Mouse (Mus musculus) midbrain, postnatal 0 days (tissue): Measurements from ENCODE around the gene Colgalt1. TPM values are rescaled to one million over a fixed set of nuclear protein-coding genes. Genes with fewer than 3 reads are reported as not detected.

Experiments used
- ATAC-seq: fragments of 200-750 bp; cut with Nextera tagmentation; 2 replicates; pipeline ENCODE4 v1.8.0; 2017; ENCODE audit warnings: moderate number of reproducible peaks, mild to moderate bottlenecking, moderate TSS enrichment, moderate library complexity; ENCODE audit not compliant: low FRiP score
- DNase-seq: peaks from one replicate; pipeline ENCODE4 v3.0.0-alpha.2; 2015; ENCODE audit warnings: low spot score
- H3K27ac ChIP-seq: fragments of 300-500 bp; sonication (generic); 2 replicates; pipeline ENCODE4 v1.5.1; 2014; ENCODE audit warnings: low read depth, mild to moderate bottlenecking, low read length, mixed read lengths
- H3K27me3 ChIP-seq: fragments of 300-500 bp; sonication (generic); 2 replicates; pipeline ENCODE4 v1.6.1; 2014; ENCODE audit warnings: low read length, control low read depth, mixed read lengths; ENCODE audit not compliant: insufficient read depth
- H3K36me3 ChIP-seq: fragments of 300-500 bp; sonication (generic); 2 replicates; pipeline ENCODE4 v1.6.1; 2014; ENCODE audit warnings: low read length, control low read depth, mixed read lengths; ENCODE audit not compliant: insufficient read depth
- H3K4me1 ChIP-seq: fragments of 300-500 bp; sonication (generic); 2 replicates; pipeline ENCODE4 v1.6.1; 2014; ENCODE audit warnings: mild to moderate bottlenecking, control low read depth, antibody characterized with exemption, low read length, mixed read lengths; ENCODE audit not compliant: insufficient read depth
- H3K4me2 ChIP-seq: fragments of 300-500 bp; sonication (generic); 2 replicates; pipeline ENCODE4 v1.6.1; 2014; ENCODE audit warnings: low read depth, mild to moderate bottlenecking, low read length, mixed read lengths; ENCODE audit not compliant: poor library complexity, severe bottlenecking
- H3K4me3 ChIP-seq: fragments of 300-500 bp; sonication (generic); 2 replicates; pipeline ENCODE4 v1.5.1; 2014; ENCODE audit warnings: low read depth, mild to moderate bottlenecking, low read length, moderate library complexity
- H3K9ac ChIP-seq: fragments of 300-500 bp; sonication (generic); replicated peaks from 2 replicates; pipeline ENCODE4 v1.6.1; 2014; ENCODE audit warnings: mild to moderate bottlenecking, low read length, moderate library complexity, mixed read lengths; ENCODE audit not compliant: poor library complexity, severe bottlenecking
- H3K9me3 ChIP-seq: fragments of 300-500 bp; sonication (generic); 2 replicates; pipeline ENCODE4 v1.6.1; 2016; ENCODE audit warnings: low read length, control low read depth
- CTCF ChIP-seq: IDR thresholded peaks from 2 replicates; pipeline ENCODE4 v1.5.1; 2016; ENCODE audit warnings: antibody characterized with exemption, mild to moderate bottlenecking
- WGBS: fragments of 180-500 bp; shearing (Covaris S2); extraction: QIAGEN DNeasy Blood & Tissue Kit; methylation state at CpG from one replicate; pipeline ENCODE4 v1.1.7; 2014; 5-methylcytosine and 5-hydroxymethylcytosine counted together
- microRNA-seq: library from miRNA; unstranded; fragments of <30 nt; microRNA quantifications from one replicate; pipeline ENCODE4, GENCODE M21; 2016; ENCODE audit warnings: borderline number of aligned reads
- polyA plus RNA-seq: library from polyadenylated mRNA; unstranded; fragments of >200 nt; fragmentation: Nextera tagmentation; extraction: Ambion mirVana; gene quantifications from 2 replicates; pipeline ENCODE4 v1.2.1, GENCODE M21; 2015
- total RNA-seq: library from RNA; depleted of rRNA; stranded (reverse); fragments of >200 nt; gene quantifications from 2 replicates; pipeline ENCODE4 v1.2.3, GENCODE M21; 2014; rRNA removed

Gene Colgalt1
- total and polyA plus RNA-seq, 2 experiments from 2014 or later, result 62.8 to 106 TPM

DNA sequence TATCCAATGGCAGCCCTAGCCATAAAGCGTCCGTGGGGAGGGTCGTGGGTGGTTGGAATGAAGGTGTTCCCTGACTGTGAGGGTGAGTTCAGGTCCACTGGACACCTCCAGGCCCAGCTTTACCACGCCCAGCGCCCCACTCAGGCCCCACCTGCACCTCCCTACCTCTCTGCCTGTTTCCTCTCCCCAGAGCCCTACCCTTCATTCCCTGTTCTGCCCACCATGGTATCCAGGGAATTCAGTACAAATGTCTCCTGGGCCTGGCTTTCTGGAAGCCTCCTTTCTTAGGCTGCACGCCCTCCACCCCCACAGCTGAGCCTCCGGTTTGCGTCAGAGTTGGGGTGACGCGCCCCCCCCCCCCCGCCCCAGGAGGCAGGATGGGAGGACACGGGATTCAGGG, 59.4 kb downstream of the Colgalt1 start:
- TF ChIP-seq CTCF, result no peak
- H3K4me3 ChIP-seq, result peak overlapping the region; percentile 73
- H3K27me3 ChIP-seq, result no peaks in the 10 kb centered on the region
- H3K27ac ChIP-seq, result peak overlapping the region; percentile 75
- DNase-seq (no peak), ATAC-seq (peak; percentile 11)
- peak overlapping the region; percentile 79 for H3K9ac ChIP-seq
- H3K4me1 ChIP-seq, result peaks cover 17% of the 10 kb centered on the region; the same call in 1 of the 2 replicates
- H3K9me3 ChIP-seq, result no peaks in the 10 kb centered on the region
- peak overlapping the region; percentile 67 for H3K4me2 ChIP-seq
- 5% methylated on average over 12 of the region's 12 CpGs for WGBS
- H3K36me3 ChIP-seq, result no peaks in the 10 kb centered on the region

DNA sequence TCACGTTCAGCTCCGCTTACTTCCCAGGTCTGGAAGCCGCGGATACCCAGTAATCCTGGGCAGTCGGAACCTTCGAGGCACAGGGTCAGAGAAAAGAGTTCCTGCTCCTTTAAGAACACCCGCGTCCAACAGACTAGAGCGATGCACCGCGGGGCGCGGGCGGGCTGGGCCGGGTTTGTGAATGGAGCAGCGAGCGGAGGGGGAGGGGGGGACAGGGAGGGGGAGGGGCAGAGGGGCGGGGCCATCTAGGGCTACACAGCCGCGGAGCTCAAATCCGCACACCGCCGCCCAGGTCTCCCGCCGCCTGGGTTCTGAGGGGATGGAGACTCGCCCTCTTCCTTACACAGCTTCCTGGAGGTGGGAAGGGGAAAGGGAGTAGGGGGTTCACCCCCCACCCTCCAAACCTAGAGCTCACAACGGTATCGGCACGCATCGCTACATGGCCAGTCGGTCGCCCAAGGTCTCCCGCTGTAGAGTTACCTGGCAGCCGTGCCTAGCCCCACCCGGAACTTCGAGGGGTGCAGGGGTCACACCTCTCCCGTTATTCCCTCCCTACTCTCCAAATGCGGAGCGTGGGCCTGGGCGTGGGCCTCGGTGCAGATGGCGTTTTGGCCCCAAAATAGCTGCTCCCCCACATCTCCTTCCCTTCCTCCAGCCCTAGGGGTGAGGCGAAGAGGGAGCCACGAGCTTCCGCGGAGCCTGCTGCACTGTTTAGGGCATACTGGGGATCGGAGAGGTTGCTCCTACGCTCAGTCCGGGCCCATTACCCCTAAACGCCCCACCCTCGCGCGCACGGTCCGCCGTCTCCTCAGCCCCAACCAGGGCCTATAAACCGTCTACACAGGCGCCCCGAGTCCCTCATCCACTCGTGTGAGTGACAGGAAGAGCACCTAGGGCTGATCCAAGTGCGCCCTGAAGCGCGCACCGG, 60.1 kb downstream of the Colgalt1 start:
- 1% methylated on average over 54 of the region's 64 CpGs for WGBS
- Histone ChIP-seq H3K4me2 (peak overlapping the region; percentile 67), H3K27me3 (no peaks in the 10 kb centered on the region), H3K4me1 (peaks cover 17% of the 10 kb centered on the region; the same call in 1 of the 2 replicates), H3K9ac (peak overlapping the region; percentile 79), H3K4me3 (peak overlapping the region; percentile 73), H3K27ac (peak overlapping the region; percentile 75), H3K9me3 (no peaks in the 10 kb centered on the region), H3K36me3 (no peaks in the 10 kb centered on the region)
- peak; percentile 67 for ATAC-seq
- no peak for TF ChIP-seq CTCF
- peak; percentile 92 for DNase-seq

DNA sequence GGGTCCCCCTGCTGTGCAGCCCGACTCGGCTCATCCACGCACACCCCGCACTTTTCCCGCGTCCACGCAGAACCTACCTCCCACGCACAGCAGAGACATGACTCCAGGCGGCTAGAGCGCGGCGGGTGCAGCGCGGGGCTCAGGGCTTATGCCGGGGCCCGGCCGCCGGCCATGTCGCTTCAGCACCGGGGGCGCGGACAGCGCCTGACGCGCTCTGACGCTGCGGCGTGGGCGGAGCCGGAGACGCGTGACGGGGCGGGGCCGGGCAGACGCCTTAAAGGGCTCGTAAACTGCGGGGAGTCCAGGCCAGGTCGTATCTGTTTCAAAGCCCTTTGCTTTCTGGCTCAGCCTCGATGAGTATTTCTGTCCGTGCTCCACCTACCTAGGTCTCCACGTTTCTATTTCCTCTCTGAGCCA, 60.8 kb downstream of the Colgalt1 start, which contains the start of gene Unc13a:
Gene Unc13a (minus strand): TSS at position 209 of the 417 bp plus-strand sequence.
- DNase-seq, result peak; percentile 94
- H3K9me3 ChIP-seq, result no peaks in the 10 kb centered on the region
- H3K27me3 ChIP-seq, result no peaks in the 10 kb centered on the region
- ATAC-seq, result peak; percentile 76
- H3K36me3 ChIP-seq, result no peaks in the 10 kb centered on the region
- peaks cover 17% of the 10 kb centered on the region; the same call in 1 of the 2 replicates for H3K4me1 ChIP-seq
- H3K4me2 ChIP-seq, result peak within 1 kb of the TSS; percentile 67
- H3K27ac ChIP-seq, result peak within 1 kb of the TSS; percentile 75
- TF ChIP-seq CTCF, result no peak
- H3K9ac ChIP-seq, result peak within 1 kb of the TSS; percentile 79
- under 1% methylated on average over 42 of the region's 42 CpGs for WGBS
- H3K4me3 ChIP-seq, result peak within 1 kb of the TSS; percentile 73

DNA sequence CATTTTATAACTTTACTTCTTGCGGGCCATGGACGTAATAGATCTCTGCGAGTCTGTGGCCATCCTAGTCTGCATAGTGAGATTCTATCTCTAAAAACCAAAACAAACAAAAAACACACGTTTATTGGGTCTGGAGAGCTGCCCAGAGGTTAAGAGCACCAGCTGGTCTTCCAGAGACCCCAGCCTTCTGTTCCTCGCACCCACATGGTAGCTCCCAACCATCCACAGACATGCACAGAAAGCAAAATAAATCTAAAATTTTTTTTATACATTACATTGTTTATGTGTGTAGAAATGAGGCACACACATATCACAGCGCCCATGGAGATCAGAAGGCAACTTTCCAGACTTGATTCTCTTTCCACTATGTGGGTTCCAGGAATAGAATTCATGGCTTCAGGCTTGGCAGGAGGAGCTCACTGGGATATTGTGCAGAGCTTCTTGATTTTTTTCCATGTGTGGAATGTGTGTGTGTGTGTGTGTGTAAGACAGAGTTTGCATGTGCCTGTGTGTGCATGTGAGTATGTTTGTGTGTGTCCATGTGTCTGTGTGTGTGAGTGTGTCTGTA, 61.5 kb downstream of the Colgalt1 start:
- Histone ChIP-seq H3K9me3 (no peaks in the 10 kb centered on the region), H3K4me1 (peaks cover 13% of the 10 kb centered on the region; the same call in 1 of the 2 replicates), H3K4me2 (peak overlapping the region; percentile 67), H3K9ac (peak overlapping the region; percentile 79; the same call in 1 of the 2 replicates), H3K36me3 (no peaks in the 10 kb centered on the region), H3K27me3 (no peaks in the 10 kb centered on the region), H3K27ac (peak overlapping the region; percentile 75; the same call in 1 of the 2 replicates), H3K4me3 (peak overlapping the region; percentile 73)
- ATAC-seq (no peak), DNase-seq (no peak)
- no peak for TF ChIP-seq CTCF
- WGBS, result 62% methylated on average over 6 of the region's 6 CpGs

DNA sequence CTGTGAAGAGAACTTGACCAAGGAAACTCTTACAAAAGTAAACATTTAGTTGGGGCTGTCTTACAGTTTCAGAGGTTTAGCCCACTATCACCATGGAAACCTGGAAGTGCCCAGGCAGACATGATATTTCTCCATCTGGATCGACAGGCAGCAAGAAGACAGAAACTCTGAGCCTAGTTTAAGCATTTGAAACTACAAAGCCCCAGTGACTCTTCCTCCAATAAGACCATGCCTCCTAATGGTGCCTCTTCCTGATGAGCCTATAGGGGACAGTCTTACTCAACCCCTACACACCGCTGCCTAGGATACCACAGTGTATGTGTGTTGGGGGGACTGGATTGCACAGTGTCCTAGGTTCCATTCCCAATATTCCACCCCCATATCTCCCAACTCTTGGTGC, 63.3 kb downstream of the Colgalt1 start:
- no peak overlapping the region for H3K27ac ChIP-seq
- ATAC-seq (no peak), DNase-seq (no peak)
- no peaks in the 10 kb centered on the region for H3K9me3 ChIP-seq
- H3K27me3 ChIP-seq, result peaks cover 17% of the 10 kb centered on the region
- H3K4me1 ChIP-seq, result peaks cover 2% of the 10 kb centered on the region; the same call in 1 of the 2 replicates
- TF ChIP-seq CTCF, result no peak
- H3K9ac ChIP-seq, result no peak overlapping the region
- H3K4me3 ChIP-seq, result no peak overlapping the region
- no peaks in the 10 kb centered on the region for H3K36me3 ChIP-seq
- 68% methylated on average over 2 of the region's 2 CpGs for WGBS
- H3K4me2 ChIP-seq, result no peak overlapping the region

Small RNA genes lying within 50 kb of the gene (microRNA-seq; reads per million reads assigned to microRNA genes)
- 3.0 reads per million for gene Mir6769b

Other genes starting within 250 kb of the Colgalt1 start
- 131 and 140 TPM in 2 replicates for gene Use1, start 244.2 kb upstream of the Colgalt1 start, total RNA-seq
- 132 and 136 TPM in 2 replicates for gene Use1, start 244.2 kb upstream of the Colgalt1 start, polyA plus RNA-seq
- 9.4 and 10.5 TPM in 2 replicates for gene Ocel1, start 239.7 kb upstream of the Colgalt1 start, total RNA-seq
- gene Ocel1, start 239.7 kb upstream of the Colgalt1 start, polyA plus RNA-seq, result 5.4 and 5.5 TPM in 2 replicates
- gene Nr2f6, start 229.0 kb upstream of the Colgalt1 start, total RNA-seq, result 95.6 and 106 TPM in 2 replicates
- gene Nr2f6, start 229.0 kb upstream of the Colgalt1 start, polyA plus RNA-seq, result 31.1 and 32.9 TPM in 2 replicates
- gene Ushbp1, start 215.2 kb upstream of the Colgalt1 start, total RNA-seq, result 3.0 and 4.4 TPM in 2 replicates
- 3.9 and 4.3 TPM in 2 replicates for gene Ushbp1, start 215.2 kb upstream of the Colgalt1 start, polyA plus RNA-seq
- gene Babam1, start 214.1 kb upstream of the Colgalt1 start, total RNA-seq, result 78.1 and 124 TPM in 2 replicates
- 90.2 and 98.4 TPM in 2 replicates for gene Babam1, start 214.1 kb upstream of the Colgalt1 start, polyA plus RNA-seq
- gene Ankle1, start 205.0 kb upstream of the Colgalt1 start, total RNA-seq, result 1.2 and 2.2 TPM in 2 replicates
- gene Ankle1, start 205.0 kb upstream of the Colgalt1 start, polyA plus RNA-seq, result 1.1 and 1.2 TPM in 2 replicates
- 289 and 323 TPM in 2 replicates for gene Abhd8, start 147.3 kb upstream of the Colgalt1 start, total RNA-seq
- 205 and 213 TPM in 2 replicates for gene Abhd8, start 147.3 kb upstream of the Colgalt1 start, polyA plus RNA-seq
- 105 and 119 TPM in 2 replicates for gene Mrpl34, start 146.0 kb upstream of the Colgalt1 start, total RNA-seq
- gene Mrpl34, start 146.0 kb upstream of the Colgalt1 start, polyA plus RNA-seq, result 163 and 165 TPM in 2 replicates
- gene Dda1, start 141.8 kb upstream of the Colgalt1 start, total RNA-seq, result 187 and 211 TPM in 2 replicates
- 267 and 269 TPM in 2 replicates for gene Dda1, start 141.8 kb upstream of the Colgalt1 start, polyA plus RNA-seq
- 81.6 and 82.2 TPM in 2 replicates for gene Ano8, start 125.0 kb upstream of the Colgalt1 start, total RNA-seq
- gene Ano8, start 125.0 kb upstream of the Colgalt1 start, polyA plus RNA-seq, result 5.4 and 5.6 TPM in 2 replicates
- gene Gtpbp3, start 122.9 kb upstream of the Colgalt1 start, total RNA-seq, result 28.0 and 31.5 TPM in 2 replicates
- 11.4 and 11.5 TPM in 2 replicates for gene Gtpbp3, start 122.9 kb upstream of the Colgalt1 start, polyA plus RNA-seq
- gene Plvap, start 99.2 kb upstream of the Colgalt1 start, total RNA-seq, result 4.8 and 7.6 TPM in 2 replicates
- 9.0 and 10.4 TPM in 2 replicates for gene Plvap, start 99.2 kb upstream of the Colgalt1 start, polyA plus RNA-seq
- 0.27 TPM in 1 of 2 replicates, not detected in the other for gene Ccdc194, start 85.3 kb upstream of the Colgalt1 start, total RNA-seq
- not detected in 2 replicates for gene Ccdc194, start 85.3 kb upstream of the Colgalt1 start, polyA plus RNA-seq
- 12.6 and 15.3 TPM in 2 replicates for gene Bst2, start 73.5 kb upstream of the Colgalt1 start, total RNA-seq
- 15.3 and 17.6 TPM in 2 replicates for gene Bst2, start 73.5 kb upstream of the Colgalt1 start, polyA plus RNA-seq
- gene Mvb12a, start 68.1 kb upstream of the Colgalt1 start, total RNA-seq, result 77.4 and 79.2 TPM in 2 replicates
- 81.4 and 82.6 TPM in 2 replicates for gene Mvb12a, start 68.1 kb upstream of the Colgalt1 start, polyA plus RNA-seq
- gene Tmem221, start 52.1 kb upstream of the Colgalt1 start, total RNA-seq, result 0.11 and 0.14 TPM in 2 replicates
- gene Tmem221, start 52.1 kb upstream of the Colgalt1 start, polyA plus RNA-seq, result 0.20 TPM in 1 of 2 replicates, not detected in the other
- gene Nxnl1, start 44.4 kb upstream of the Colgalt1 start, total RNA-seq, result 0.55 TPM in 1 of 2 replicates, not detected in the other
- 0.05 and 0.12 TPM in 2 replicates for gene Nxnl1, start 44.4 kb upstream of the Colgalt1 start, polyA plus RNA-seq
- gene Slc27a1, start 42.1 kb upstream of the Colgalt1 start, total RNA-seq, result 150 and 160 TPM in 2 replicates
- 99.7 and 110 TPM in 2 replicates for gene Slc27a1, start 42.1 kb upstream of the Colgalt1 start, polyA plus RNA-seq
- 333 and 399 TPM in 2 replicates for gene Pgls, start 18.8 kb upstream of the Colgalt1 start, total RNA-seq
- 293 and 300 TPM in 2 replicates for gene Pgls, start 18.8 kb upstream of the Colgalt1 start, polyA plus RNA-seq
- 5.3 and 5.9 TPM in 2 replicates for gene Fam129c, start 13.3 kb upstream of the Colgalt1 start, total RNA-seq
- 4.5 and 4.7 TPM in 2 replicates for gene Fam129c, start 13.3 kb upstream of the Colgalt1 start, polyA plus RNA-seq
- gene Unc13a, start 60.8 kb downstream of the Colgalt1 start, total RNA-seq, result 69.0 and 70.8 TPM in 2 replicates
- gene Unc13a, start 60.8 kb downstream of the Colgalt1 start, polyA plus RNA-seq, result 14.5 and 16.2 TPM in 2 replicates
- gene Jak3, start 65.3 kb downstream of the Colgalt1 start, total RNA-seq, result 9.0 and 12.3 TPM in 2 replicates
- gene Jak3, start 65.3 kb downstream of the Colgalt1 start, polyA plus RNA-seq, result 6.4 and 7.1 TPM in 2 replicates
- not detected in 2 replicates for gene Insl3, start 78.2 kb downstream of the Colgalt1 start, total RNA-seq
- gene Insl3, start 78.2 kb downstream of the Colgalt1 start, polyA plus RNA-seq, result 1.2 and 2.1 TPM in 2 replicates
- 0.24 and 1.6 TPM in 2 replicates for gene B3gnt3, start 90.8 kb downstream of the Colgalt1 start, total RNA-seq
- 0.31 and 0.50 TPM in 2 replicates for gene B3gnt3, start 90.8 kb downstream of the Colgalt1 start, polyA plus RNA-seq
- gene Fcho1, start 114.7 kb downstream of the Colgalt1 start, total RNA-seq, result 109 and 114 TPM in 2 replicates
- 88.4 and 89.5 TPM in 2 replicates for gene Fcho1, start 114.7 kb downstream of the Colgalt1 start, polyA plus RNA-seq